In genomic region chr1:88289917-88290316, GRCm38 (mm10) we compare ENCODE assay signal across 10 mouse cellular contexts. TPM values are rescaled to one million over a fixed set of nuclear protein-coding genes. Genes with fewer than 3 reads are reported as not detected.
DNase-seq lines count a peak whose midpoint lies in the region; ATAC-seq lines count a peak whose summit lies in the region.
"Had no signal": no experiment of that assay in that cellular context is flagged by ENCODE, and none has a peak within 500 bp of the region (broad histone marks: within the 10 kb centered on the region; RNA-seq: fewer than 3 reads in every experiment).

No protein-coding gene starts in this region.

- 43% methylated on average over 4 of the region's 4 CpGs for WGBS in hindbrain, embryonic 10.5 days
- 41% methylated on average over 4 of the region's 4 CpGs for WGBS in hindbrain, embryonic 16.5 days

- no peaks in the 10 kb centered on the region for H3K36me3 ChIP-seq in hindbrain, embryonic 10.5 days
- no peaks in the 10 kb centered on the region for H3K36me3 ChIP-seq in hindbrain, embryonic 16.5 days (ENCODE audit: control insufficient read depth, insufficient read depth, low read length)
- H3K36me3 ChIP-seq: heart, embryonic 15.5 days; midbrain, embryonic 12.5 days had no signal

- no peaks in the 10 kb centered on the region for H3K27me3 ChIP-seq in hindbrain, embryonic 10.5 days (ENCODE audit: insufficient read depth, poor library complexity, severe bottlenecking)
- H3K27me3 ChIP-seq in hindbrain, embryonic 16.5 days (replicated peaks; ENCODE audit: control insufficient read depth, insufficient read depth, low read length), result no peaks in the 10 kb centered on the region
- H3K27me3 ChIP-seq: heart, embryonic 15.5 days; midbrain, embryonic 12.5 days had no signal

- H3K4me3 ChIP-seq in hindbrain, embryonic 10.5 days, result no peak overlapping the region
- no peak overlapping the region for H3K4me3 ChIP-seq in hindbrain, embryonic 16.5 days (ENCODE audit: low read length)
- H3K4me3 ChIP-seq: heart, embryonic 15.5 days; midbrain, embryonic 12.5 days had no signal

- peak; percentile 54 for DNase-seq in hindbrain, embryonic 10.5 days (ENCODE audit: low spot score)
- peak; percentile 73 for DNase-seq in right cerebral cortex, postnatal 4 days
- no peak for DNase-seq in right cerebral cortex, postnatal 36 days (ENCODE audit: low spot score in 2 of 2)
- peak; percentile 78 for DNase-seq in kidney, adult 9 months
- DNase-seq in thymus, postnatal 25 days, result peak; percentile 72

- no peak overlapping the region for H3K4me2 ChIP-seq in hindbrain, embryonic 16.5 days (ENCODE audit: low read length)
- H3K4me2 ChIP-seq: heart, embryonic 15.5 days; midbrain, embryonic 12.5 days had no signal

- H3K4me1 ChIP-seq in hindbrain, embryonic 10.5 days (replicated peaks), result no peaks in the 10 kb centered on the region
- no peaks in the 10 kb centered on the region for H3K4me1 ChIP-seq in hindbrain, embryonic 16.5 days (ENCODE audit: control insufficient read depth, insufficient read depth, low read depth, low read length)
- H3K4me1 ChIP-seq: heart, embryonic 15.5 days; midbrain, embryonic 12.5 days had no signal

- H3K9me3 ChIP-seq in hindbrain, embryonic 10.5 days, result peaks cover 79% of the 10 kb centered on the region
- H3K9me3 ChIP-seq in hindbrain, embryonic 16.5 days (ENCODE audit: control insufficient read depth, low read length), result peaks cover 53% of the 10 kb centered on the region

- ATAC-seq in hindbrain, embryonic 16.5 days, result no peak
- peak; percentile 37 for ATAC-seq in activated CD4-positive, CD25-positive, alpha-beta regulatory T cell, adult 4 months
- ATAC-seq in cerebellum, adult (ENCODE audit: insufficient number of reproducible peaks, low FRiP score, low TSS enrichment), result no peak

- H3K27ac ChIP-seq in hindbrain, embryonic 10.5 days, result no peak overlapping the region
- no peak overlapping the region for H3K27ac ChIP-seq in hindbrain, embryonic 16.5 days (ENCODE audit: low read depth, low read length)
- H3K27ac ChIP-seq: heart, embryonic 15.5 days; midbrain, embryonic 12.5 days had no signal

- no peak overlapping the region for H3K9ac ChIP-seq in hindbrain, embryonic 16.5 days (ENCODE audit: low read depth, low read length)
- H3K9ac ChIP-seq: heart, embryonic 15.5 days; midbrain, embryonic 12.5 days had no signal

RNA-seq across cellular contexts. Expression of gene Trpm8, which starts 12.5 kb away (rescaled TPM):
- not detected in 2 replicates for polyA plus RNA-seq in hindbrain, embryonic 10.5 days (2016; fragmentation: Nextera tagmentation; extraction: Ambion mirVana)
- polyA plus RNA-seq in hindbrain, embryonic 16.5 days (2015; fragmentation: Nextera tagmentation; extraction: Ambion mirVana), result 0.10 and 0.14 TPM in 2 replicates
- polyA plus RNA-seq in activated CD4-positive, CD25-positive, alpha-beta regulatory T cell, adult 4 months (2017; shearing (Covaris generic)), result not detected
- polyA plus RNA-seq: heart, embryonic 15.5 days; midbrain, embryonic 12.5 days had no signal

RNA-seq across cellular contexts. Expression of gene Hjurp, which starts 12.5 kb away (rescaled TPM):
- polyA plus RNA-seq in hindbrain, embryonic 10.5 days (2016; fragmentation: Nextera tagmentation; extraction: Ambion mirVana), result 169 and 205 TPM in 2 replicates
- polyA plus RNA-seq in hindbrain, embryonic 16.5 days (2015; fragmentation: Nextera tagmentation; extraction: Ambion mirVana), result 66.4 and 80.3 TPM in 2 replicates
- polyA plus RNA-seq in activated CD4-positive, CD25-positive, alpha-beta regulatory T cell, adult 4 months (2017; shearing (Covaris generic)), result 10 to 100 TPM; 38.2 to 70.5 TPM

Comparison
In these comparisons a context has a peak if more than half of its experiments do, and no peak if none do; other contexts are left out.
1. DNase-seq: peak in hindbrain, embryonic 10.5 days (single experiment), right cerebral cortex, postnatal 4 days (single experiment), kidney, adult 9 months (single experiment) and thymus, postnatal 25 days (single experiment); none in right cerebral cortex, postnatal 36 days (0 of 2).